Mouse (Mus musculus): ENCODE measurements around the gene Bloc1s2.

Gene Bloc1s2

DNA sequence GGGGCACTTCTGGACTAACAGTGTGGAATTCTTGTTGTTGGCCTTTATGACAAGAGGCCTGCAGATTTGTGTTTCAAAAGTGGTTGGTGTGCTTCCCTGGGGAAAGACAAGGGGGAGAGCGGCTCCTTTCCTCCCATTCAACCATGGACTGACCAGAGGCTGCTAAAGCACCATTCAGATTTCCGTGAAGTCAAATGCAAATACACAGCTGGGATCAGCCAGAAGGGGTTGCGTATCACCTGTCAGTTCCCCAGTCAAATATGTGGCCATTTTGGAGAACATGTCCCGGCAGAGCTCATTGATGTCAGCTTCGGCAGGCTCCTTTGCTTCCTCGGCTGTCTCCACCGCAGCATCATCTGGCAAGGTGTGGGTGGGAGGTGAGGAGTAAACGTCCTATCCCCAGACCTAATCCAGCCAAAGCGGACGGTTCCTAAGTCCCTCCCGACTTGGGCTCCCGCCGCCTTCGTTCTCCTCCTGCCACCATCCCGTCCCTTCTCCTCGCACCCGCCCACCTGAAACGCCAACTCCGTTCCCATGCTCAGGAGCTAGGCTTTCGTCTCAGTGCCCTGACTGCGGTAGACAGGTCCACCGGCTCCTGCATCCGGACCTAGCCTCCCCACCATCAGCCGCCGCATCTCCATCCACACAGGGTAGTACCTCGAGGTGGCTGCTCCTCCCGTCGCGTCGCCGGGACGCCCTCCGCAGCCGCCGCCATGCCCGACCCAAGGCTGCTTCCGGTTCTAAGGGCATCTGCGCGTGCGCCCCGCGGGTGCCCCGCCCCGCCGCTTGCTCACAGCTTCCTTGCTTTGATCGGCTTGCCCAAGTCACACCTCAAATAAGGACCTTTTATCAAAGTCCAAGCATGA lies at the start of gene Bloc1s2:
Gene Bloc1s2 (minus strand): TSS at position 745 of the 866 bp plus-strand sequence.
- peak; percentile 93 to 96 for DNase-seq

DNA sequence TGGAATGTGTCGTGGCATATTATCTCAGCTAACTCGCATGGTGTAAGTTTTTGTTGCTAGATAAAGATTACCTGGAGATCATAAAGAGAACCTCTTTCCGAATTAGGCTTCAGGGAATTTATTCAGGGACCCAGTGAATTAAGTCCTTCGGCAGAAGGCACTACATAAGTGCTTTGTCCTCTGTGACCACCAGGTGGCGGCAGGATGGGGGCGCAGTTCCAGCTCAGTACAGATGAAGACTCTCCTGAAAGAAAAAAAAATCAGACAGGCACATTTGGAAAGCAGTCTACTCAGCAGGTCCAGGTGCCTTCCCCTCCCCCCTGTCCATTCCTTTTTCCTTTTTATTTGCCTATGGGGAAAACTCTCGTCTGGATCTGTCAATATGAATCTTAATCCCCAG lies 48.9 kb upstream of the Bloc1s2 start:
- peak; percentile 41 to 85 for DNase-seq

DNA sequence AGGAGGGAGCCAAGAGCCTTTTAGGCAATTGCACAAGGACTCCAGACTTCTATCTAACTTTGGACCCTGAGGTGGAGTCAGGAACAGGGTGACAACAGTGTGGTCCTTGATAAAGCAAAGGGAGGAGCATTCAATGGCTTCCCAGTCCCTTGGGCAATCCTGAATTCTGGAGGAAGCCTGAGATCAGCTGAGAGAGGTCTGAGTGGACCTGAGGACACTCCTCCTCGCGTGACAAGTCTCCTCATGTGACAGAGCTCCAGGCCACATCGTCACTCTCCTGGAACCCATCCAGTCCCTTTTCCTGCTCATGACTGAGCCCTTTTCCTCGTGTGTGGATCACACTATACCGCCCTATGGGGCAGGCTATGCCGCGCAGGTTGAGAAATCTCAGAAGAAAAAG lies 47.7 kb upstream of the Bloc1s2 start:
- DNase-seq, result peak; percentile 17 to 26

DNA sequence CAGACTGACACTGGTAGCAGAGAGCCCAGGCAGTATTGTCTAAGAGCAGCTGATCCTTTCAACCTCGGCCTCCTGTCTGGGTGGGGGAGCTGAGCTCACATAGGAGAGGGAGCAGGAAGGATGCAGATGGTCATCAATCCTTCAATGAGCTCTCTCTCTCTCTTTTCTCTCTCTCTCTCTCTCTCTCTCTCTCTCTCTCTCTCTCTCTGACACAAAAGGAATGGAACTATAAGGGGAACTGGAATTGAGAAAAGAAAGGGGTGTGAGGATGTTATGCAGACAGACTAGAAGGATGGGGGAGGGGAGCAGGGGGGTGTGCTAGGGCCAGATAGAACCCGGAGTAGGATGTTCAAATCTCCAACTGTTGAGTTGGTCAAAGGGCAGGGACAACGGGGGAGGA lies 46.1 kb upstream of the Bloc1s2 start, which contains the start of gene Pkd2l1:
Gene Pkd2l1 (minus strand): TSS at position 101 of the 400 bp plus-strand sequence.
- no peak for DNase-seq

DNA sequence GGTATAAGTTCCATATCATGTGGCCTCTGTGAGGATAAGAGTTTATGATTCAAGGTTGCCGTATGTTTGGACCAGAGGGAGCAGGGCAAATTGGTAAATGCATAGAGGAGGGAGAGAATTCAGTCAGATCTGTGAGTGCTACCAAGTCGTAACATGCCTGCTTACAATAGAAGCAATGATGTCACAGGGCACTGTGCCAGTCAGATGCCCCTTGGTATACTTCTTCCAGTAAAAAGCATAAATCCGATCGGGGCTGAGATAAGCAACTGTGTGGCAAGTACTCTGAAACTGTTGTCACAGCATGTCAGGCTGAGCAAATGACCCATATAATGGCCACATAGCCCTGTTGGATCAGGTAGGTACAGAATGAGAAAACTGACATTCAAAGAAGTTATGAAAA lies 42.8 kb upstream of the Bloc1s2 start:
- no peak for DNase-seq

DNA sequence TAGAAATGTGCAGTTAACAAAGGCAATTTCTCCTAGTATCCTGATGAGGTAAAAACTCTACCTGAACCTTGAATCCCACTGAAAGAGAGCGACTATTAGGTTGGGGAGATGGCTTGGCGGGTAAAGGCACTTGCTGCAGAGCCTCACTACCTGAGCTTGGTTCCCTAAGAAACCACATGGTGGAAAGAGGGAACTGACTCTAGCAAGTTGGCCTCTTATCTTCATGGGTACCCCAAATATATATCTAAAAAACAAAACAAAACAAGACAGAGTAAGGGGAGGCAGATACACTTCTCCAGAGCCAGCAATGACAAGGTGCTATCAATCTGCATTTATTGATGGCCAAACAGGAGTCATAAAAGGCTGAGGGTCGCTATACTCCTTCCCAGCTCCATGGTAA lies 37.7 kb upstream of the Bloc1s2 start:
- DNase-seq, result no peak

DNA sequence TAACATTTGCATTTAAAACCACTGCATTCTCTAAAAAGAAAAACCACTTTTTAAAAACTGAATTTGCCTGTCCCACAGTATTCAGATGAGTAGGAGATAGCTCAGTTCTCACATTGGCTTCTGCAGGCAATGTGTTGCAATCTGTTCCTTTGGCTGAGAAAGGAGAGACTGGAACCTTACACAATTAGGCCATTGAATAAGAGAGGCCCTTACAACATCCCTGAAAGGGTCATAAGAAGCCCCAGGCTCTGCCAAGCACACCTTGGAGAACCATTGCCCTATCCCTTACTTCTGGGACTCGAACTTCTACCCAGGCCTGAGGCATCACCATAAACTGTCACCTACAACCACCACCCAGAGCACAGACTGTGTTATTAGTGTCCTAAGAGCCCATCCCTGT lies 34.3 kb upstream of the Bloc1s2 start:
- DNase-seq, result no peak

DNA sequence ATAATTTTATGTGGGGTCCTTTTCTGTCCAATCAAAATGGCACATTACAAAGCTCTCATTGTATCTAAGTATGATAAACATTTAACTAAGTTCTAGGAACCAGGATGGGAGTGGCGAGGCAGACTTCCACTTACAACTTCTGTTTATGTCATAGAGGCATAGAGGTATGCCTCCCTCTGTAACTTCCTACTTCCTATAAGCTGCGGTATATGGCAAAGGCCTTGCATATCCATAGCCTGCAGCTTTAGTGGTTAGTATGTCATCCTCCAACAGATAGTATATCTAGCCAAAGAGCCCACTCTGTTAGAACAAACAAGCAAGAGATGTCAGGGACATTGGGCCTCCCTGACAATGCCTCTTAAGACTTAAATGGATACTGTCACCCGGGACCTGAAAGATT lies 30.5 kb upstream of the Bloc1s2 start:
- no peak for DNase-seq

DNA sequence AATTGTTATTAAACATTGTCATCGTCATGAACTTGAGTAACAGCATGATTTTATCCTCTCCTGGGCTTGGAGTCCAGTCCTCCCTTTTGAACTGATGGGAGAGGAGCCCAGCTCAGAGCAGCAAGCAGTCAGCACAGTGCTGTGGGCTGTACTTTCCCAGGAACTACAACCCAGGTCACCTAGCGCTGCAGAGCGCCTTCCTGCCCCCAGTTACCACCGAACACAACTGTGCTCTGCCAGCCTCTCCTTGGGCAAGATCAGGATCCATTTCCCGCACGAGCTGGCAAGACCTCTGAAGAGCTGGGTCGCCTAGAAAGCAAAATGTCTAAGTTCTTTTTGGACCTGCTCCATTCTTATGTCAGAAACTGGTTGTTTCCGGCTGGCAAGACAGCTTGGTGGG lies 28.6 kb upstream of the Bloc1s2 start:
- DNase-seq, result no peak

DNA sequence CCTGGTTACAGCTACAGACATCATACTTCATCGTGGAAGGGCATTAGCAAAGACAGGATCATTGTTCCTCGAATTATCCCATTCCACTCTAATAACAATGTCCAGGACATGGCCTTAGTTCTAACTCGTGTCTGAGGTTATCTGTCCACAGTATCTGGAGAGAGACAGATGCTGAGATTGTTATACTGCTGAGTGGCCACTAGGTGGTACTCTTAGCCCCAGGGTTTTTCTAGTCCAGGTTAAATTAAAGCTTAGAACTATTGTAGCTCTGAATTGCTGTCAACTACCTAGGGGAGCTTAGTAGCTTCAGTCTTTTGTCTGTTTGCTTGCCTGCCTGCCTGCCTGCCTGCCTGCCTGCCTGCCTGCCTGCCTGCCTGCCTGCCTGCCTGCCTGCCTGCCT lies 15.3 kb upstream of the Bloc1s2 start:
- peak in 1 of 2 experiments; percentile 19 for DNase-seq

DNA sequence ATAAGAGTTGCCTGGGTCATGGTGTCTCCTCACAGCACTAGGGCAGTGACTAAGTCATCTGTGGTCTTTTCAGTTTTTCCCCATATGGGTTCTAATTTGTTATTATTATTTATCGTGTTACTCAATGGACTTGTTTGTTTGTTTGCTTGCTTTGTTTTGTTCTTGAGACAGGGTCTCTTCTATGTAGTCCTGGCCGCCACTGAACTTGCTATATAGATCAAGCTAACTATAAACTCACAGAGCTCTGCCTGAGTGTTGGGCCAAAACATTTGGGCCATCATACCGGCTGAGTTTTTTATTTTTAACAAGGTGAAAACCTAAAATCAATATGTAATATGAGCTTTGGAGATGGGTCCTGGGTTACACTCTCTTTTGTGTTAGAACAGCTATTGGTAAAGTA lies 13.1 kb upstream of the Bloc1s2 start:
- DNase-seq, result no peak

DNA sequence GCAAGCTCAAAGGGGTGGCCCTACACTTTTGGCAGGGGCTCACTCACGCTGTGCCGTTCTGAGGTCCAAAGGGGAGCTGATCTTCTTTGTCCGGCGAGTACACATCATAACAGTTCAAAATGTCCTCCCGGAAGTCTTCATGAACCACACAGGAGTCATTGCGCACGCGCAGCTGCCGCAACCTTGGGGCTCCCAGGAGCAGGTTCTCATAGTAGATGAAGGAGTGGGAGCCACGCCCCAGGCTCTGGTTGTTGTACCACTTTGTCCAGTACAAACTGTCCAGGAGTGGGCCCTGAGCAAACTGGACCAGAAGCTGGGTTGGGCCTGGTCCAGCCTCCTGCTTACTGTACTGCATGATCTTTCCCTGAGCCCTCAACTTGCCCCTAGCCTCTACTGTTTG lies 10.8 kb upstream of the Bloc1s2 start:
- DNase-seq, result no peak

DNA sequence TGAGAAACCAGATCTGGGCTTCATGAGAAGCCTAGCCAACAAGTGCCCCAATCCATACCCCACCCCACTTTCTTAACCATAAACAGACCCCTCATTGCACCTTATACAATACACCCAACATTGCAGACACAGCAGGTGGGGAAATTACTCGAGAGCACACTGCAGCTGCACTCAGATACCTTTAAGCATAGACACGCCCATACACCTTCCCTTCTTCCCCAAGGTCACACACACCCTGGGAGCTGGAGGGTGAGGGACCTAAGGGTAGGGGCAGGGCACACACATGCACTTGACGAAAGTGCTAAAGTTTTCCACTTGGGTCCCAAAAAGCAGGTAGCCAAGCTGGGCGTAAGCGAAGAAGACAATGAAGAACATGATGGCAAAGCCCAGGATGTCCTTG lies 7.5 kb upstream of the Bloc1s2 start:
- no peak for DNase-seq

DNA sequence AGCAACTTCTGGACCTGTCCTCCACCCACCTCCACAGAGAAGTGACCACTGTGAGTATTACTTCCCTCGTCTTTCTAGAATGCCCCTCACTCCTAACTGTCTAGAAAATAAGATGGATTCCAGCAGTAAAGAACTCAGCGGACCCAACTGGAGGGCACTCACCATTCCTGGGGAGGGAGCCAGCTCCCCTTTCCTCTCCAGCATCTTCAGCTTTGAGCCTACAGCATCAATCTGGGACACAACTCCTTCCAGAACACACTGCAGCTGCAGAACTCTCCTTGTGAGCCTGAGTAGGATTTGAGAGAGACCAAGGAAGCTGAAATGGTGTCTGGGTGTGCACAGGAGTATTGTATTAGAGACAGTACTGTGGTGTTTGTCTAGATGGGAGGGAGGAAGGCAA lies 2.7 kb upstream of the Bloc1s2 start:
- DNase-seq, result no peak

DNA sequence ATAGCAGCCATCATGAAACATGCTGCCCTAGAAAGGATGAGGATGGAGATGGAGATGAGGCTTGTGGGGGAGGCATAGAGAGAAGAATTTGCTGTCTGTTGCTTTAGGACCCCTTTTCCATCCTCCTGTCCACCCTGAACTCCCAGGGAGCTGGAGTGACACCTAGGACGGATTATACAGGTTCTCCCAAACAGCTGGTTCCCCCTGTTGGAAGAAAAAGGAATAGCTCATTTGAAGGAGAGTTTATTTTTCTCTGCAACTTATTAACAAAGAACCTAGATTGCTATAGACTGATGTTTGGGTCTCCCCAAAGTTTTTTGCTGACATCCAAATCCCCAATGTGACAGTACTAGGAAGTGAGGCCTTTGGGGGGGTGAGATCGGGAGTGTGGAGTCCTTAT lies 2.1 kb upstream of the Bloc1s2 start:
- DNase-seq, result no peak

DNA sequence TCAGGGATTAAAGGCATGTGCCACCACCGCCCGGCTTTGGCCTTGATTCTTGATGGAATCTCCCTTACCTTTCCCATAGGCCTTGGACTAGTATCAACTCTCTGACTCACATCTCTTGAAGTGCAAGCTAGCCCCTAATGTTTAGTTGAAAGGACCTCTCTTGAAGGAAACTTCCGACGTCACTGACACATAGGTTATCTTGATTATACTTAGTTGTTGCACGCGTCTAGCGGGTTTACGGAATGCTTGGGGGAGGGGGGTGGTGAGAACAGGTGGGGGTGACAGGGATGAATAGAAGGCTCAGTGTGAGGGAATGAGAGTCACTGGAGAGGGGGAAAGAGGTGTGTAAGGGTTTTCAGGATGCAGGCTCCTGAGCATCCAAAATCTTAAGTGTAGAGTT lies 705 bp upstream of the Bloc1s2 start:
- DNase-seq, result no peak

DNA sequence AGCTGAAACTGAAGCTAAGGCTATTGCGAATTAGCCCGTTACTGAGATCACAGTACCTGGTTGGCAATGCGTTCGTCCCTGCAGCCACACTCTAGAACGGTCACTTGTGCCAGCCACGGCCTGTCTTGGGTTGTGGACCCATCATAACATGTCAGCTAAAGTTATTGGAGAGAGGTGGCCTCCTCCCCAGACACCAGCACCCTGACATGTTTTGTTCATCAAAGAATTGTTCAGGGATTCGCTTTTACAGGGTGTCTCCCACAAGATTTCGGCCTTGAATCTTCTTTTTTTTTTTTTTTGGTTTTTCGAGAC lies 278 bp upstream of the Bloc1s2 start:
- DNase-seq, result no peak

DNA sequence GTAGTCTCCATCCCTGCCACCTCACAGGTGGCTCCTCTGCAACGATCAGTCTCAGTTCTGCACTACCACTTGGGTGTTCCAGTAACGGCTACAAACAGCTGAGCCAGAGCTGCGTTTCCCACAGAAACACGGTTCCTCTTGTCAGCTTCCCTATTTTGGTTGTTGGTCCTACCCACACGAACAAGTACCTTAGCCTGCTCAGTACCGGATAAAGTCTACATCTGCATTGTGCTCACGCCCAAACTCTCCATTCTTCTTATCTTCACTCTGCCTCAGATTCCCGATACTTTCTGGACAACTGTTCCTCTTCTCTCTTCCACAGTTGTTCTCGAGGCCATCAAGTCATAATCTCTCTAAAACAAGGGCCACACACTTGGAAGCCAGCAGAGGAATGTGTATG lies 1.9 kb downstream of the Bloc1s2 start:
- DNase-seq, result no peak

DNA sequence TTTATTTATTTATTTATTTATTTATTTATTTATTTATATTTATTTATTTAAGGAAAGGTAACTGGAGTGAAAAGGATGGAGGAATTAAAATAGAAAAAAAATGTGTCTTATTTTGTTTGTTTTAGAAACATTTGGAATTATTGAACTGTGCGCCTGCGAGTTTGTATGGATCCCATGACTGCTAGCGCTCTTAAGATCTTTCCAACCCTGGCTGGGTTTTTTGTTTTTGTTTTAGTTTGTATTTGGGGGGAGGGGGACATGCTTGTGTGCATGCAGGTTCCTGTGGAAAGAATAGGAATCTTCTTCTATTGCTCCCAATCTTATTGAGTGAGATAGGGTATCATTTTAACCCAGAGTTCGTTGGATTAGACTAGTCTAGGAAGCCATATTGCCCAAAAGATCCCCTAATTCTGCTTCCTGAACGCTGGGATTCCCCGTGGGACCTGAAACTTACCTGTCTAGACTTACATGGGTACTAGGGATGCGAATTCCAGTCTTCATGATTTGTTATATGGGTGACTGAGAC lies 10.2 kb downstream of the Bloc1s2 start:
- no peak for DNase-seq

DNA sequence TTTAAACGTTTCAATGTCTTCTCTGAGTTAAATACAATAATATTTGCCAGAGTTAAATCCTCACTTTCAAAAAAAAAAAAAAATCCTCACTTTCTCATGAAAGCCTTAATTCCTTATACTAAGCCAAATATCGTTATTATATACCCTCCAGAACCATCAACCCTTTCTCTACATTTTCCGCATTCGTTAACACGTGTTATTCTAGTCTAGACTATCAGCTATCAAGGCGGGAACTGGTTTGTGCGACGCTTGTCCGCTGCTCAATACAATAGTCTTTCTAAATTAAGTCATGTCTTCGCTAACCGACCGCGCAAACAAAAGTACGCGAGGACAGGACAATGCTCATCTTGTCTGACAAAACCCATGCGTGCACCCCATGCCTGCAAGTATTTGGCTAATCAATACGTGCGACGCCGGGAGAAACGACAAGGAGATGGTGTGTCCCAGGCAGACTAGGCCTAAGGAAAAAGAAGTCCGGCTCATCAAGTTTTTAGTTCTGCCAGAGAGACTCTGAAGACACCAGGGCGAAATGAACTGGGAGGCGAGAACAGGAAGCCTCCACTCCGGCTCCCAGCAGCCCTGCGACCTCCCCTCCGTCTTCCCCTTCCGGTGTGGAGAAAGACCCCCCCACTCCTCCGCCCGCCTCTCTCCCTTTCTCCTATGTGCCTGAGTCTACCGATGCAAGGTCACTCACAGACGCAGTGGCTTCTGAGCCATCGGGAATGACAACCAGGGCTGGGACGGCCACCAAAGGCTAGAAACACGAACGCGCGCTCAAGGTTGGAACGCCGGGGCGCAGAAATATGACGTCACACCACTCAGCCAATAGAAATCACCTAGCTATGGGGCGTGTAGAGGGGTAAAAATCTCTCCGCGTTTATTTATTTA lies 10.9 kb downstream of the Bloc1s2 start, which contains the start of gene Cwf19l1:
Gene Cwf19l1 (minus strand): TSS at position 805 of the 888 bp plus-strand sequence.
- peak; percentile 91 to 94 for DNase-seq

DNA sequence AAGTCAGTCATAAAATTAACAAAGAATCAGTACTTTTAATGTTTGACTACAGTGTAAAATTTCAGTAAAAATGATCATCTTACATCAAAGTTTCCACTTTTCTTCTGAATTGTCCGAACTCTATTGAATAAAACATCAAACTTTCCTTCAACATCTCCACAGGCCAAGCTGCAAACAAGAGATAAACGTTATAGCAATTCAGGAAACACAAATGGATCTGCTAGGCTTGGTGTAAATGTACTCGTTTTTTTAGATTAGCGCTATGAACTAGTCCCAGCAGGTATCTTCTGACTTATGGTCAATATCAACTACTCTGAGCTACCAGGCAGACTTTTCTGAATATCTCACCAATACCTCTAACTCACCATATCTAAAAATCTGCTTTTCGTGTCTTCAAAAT lies 13.3 kb downstream of the Bloc1s2 start:
- DNase-seq, result no peak

DNA sequence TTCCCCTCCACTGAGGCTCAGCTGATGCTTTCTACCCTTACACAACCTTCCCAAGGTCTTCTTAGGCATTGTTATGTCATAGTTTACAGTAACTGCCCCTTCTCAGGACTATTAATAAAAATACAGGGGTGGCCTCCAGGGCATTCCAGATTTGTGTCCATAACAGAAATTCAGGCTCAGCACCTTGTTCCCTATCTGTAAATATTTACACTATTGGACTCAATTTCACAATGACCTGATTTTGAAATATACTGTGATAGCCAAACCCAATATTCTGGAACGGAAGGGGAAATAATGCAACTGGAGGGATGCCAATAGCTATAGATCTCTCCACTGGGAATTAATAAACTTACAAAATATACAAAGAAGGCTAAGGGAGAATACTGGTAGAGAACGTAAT lies 17.7 kb downstream of the Bloc1s2 start:
- DNase-seq, result no peak

DNA sequence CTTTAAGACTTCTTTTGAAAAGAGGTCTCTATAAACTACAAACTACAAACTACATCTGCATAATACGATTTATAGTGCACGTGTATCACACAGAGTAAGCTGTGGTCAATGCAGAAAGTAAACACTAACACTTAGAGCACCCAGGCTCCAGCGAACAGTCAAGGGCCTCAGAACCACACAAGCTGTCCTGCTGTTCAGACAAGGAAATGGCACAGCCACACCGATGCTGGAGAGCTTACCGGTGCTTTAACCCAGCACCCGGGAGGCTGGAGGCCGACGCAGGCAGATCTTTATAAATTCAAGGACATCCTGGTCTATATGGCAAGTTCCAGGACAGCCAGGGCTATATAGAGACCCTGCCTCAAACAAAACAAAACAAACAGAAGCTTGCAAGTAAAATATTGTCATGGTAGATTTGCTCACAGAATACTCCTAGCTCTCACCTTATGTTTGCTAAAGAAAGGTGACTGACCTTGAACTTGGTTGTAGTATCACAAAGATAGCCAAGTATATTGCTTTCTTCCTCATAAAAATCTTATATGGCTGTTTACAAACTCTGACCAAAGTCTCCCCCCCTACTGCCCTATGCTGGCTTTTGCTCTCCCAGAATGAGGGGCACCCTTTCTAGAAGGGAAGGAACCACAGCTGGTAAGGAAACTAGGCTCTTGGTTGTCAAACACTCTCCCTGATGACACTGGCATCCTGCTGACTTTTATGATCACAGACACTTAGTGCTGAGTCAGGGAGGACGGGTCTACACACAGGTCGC lies 18.3 kb downstream of the Bloc1s2 start:
- no peak for DNase-seq

Measured in kidney, postnatal 36 days (tissue).